Mouse (Mus musculus): ENCODE results near the gene Dlx1.

The Dlx1 gene

DNA sequence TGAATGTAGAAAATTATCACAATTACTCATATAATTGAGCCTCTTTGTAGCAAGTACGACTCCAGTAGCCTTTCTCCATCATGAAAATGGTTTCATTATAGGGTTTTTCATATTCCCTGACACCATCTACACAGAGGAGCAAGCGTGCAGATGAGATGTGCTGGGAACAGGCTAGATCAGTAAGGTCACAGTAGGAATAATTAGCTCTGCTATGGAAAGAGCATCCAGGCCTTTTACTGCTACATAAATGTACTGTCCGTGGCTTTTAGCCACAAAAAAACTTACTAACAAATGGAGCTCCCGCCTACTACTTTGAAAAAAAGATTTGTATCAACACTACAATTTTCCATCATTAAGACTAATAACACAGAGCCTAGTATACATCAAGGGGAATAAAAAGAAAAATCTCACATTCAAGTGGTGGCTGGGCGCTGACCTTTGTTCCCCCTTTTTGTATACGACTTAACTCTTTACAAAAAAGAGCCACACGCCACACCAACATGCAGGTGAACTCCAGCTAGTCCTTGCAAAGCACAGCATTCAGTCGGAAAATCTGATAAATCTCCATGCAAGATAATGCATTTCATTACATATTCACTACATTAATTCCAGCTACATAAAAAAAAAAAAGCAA lies 10.3 kb upstream of the Dlx1 start:
- H3K36me3 ChIP-seq (ENCODE audit: control insufficient read depth, insufficient read depth, low read length, poor library complexity, severe bottlenecking), result no peaks in the 10 kb centered on the region
- no peaks in the 10 kb centered on the region for H3K27me3 ChIP-seq (ENCODE audit: control insufficient read depth, insufficient read depth, low read length, poor library complexity, severe bottlenecking)
- DNase-seq (ENCODE audit: low read depth, low spot score), result no peak

DNA sequence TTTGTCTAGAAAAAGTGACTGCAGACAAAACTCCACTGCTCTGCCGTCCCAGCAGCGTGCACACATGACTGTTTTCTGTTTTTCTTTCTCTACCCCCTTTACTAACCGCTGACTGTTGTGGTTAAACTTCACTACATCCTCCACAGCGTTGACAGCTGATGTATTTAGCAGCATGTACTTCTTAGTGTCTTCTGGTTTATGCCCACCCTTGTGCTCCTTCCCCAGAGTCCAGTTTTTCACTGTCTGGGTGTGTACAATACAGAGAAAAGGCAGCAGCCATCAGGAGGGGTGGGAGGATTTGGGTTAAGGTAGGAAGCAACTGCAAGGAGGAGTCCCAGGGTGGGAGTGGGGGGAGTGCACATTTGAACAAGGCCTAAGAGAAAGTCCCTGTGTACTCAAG lies 5.0 kb upstream of the Dlx1 start:
- Histone ChIP-seq H3K36me3 (ENCODE audit: control insufficient read depth, insufficient read depth, low read length, poor library complexity, severe bottlenecking) (no peaks in the 10 kb centered on the region), H3K27me3 (ENCODE audit: control insufficient read depth, insufficient read depth, low read length, poor library complexity, severe bottlenecking) (peaks cover 2% of the 10 kb centered on the region; the same call in 1 of the 2 replicates)
- no peak for DNase-seq (ENCODE audit: low read depth, low spot score)

- Histone ChIP-seq H3K27me3 (ENCODE audit: control insufficient read depth, insufficient read depth, low read length, poor library complexity, severe bottlenecking) (peaks cover 2% of the 10 kb centered on the region; the same call in 1 of the 2 replicates), H3K36me3 (ENCODE audit: control insufficient read depth, insufficient read depth, low read length, poor library complexity, severe bottlenecking) (no peaks in the 10 kb centered on the region)
- no peak for DNase-seq (ENCODE audit: low read depth, low spot score)
Measured at GRCm38 (mm10) chr2:71523431-71523830, 4.5 kb upstream of the Dlx1 start.

DNA sequence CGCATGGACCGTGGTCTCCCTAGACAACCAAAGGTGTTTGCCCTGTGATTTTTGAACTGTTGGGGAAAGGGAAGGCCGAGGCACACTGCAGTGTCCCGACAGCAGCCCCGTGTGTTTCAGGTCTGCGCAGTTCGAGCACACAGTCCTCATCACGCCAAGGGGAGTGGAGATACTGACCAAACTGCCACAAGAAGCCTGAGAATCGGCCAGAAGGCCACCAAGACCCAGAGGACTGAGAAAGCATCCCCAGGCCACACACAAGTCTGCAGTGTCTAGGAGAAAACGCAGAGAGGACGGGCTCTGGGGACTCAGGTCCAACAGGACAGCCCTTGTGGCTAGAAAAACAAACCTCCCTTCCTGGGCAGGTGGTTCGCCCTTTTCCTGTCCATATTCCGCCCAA lies 3.1 kb upstream of the Dlx1 start:
- Histone ChIP-seq H3K36me3 (ENCODE audit: control insufficient read depth, insufficient read depth, low read length, poor library complexity, severe bottlenecking) (no peaks in the 10 kb centered on the region), H3K27me3 (ENCODE audit: control insufficient read depth, insufficient read depth, low read length, poor library complexity, severe bottlenecking) (peaks cover 6% of the 10 kb centered on the region)
- no peak for DNase-seq (ENCODE audit: low read depth, low spot score)

- DNase-seq (ENCODE audit: low read depth, low spot score), result no peak
- Histone ChIP-seq H3K36me3 (ENCODE audit: control insufficient read depth, insufficient read depth, low read length, poor library complexity, severe bottlenecking) (no peaks in the 10 kb centered on the region), H3K27me3 (ENCODE audit: control insufficient read depth, insufficient read depth, low read length, poor library complexity, severe bottlenecking) (peaks cover 6% of the 10 kb centered on the region)
Measured at GRCm38 (mm10) chr2:71526595-71527322, 1.2 kb upstream of the Dlx1 start.

DNA sequence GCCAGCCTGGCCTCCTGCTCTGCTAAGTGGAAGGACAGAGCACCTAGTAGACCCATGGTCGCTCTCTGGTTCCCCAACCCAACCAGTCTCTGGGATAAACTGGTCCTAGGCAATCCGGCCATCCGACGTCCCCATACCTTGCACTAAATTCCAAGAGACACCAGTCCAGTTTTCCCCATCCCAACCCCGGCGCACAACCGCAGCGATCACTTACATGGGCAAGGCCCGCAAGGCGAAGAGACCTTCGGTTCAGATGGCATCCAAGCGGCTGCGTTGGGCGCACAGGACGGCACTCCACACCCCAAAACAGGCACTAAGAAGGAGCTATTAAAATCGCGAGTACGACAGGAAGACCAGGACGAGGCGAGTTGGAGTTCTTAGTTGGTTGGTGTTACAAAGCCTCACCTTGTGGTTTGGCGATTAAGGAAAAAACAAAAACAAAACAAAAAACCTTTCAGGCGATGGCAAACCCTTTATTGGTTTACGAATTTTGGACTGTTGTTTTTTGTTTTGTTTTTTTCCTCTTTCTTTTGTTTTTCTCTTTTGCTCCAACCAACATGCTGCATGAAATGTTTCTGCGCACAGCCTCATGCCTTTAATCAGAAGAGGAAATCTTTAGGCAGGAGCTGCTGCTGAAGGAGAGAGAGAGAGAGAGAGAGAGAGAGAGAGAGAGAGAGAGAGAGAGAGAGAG lies 445 bp upstream of the Dlx1 start:
- DNase-seq (ENCODE audit: low read depth, low spot score), result no peak
- no peaks in the 10 kb centered on the region for H3K36me3 ChIP-seq (ENCODE audit: control insufficient read depth, insufficient read depth, low read length, poor library complexity, severe bottlenecking)
- H3K27me3 ChIP-seq (ENCODE audit: control insufficient read depth, insufficient read depth, low read length, poor library complexity, severe bottlenecking), result peaks cover 6% of the 10 kb centered on the region

DNA sequence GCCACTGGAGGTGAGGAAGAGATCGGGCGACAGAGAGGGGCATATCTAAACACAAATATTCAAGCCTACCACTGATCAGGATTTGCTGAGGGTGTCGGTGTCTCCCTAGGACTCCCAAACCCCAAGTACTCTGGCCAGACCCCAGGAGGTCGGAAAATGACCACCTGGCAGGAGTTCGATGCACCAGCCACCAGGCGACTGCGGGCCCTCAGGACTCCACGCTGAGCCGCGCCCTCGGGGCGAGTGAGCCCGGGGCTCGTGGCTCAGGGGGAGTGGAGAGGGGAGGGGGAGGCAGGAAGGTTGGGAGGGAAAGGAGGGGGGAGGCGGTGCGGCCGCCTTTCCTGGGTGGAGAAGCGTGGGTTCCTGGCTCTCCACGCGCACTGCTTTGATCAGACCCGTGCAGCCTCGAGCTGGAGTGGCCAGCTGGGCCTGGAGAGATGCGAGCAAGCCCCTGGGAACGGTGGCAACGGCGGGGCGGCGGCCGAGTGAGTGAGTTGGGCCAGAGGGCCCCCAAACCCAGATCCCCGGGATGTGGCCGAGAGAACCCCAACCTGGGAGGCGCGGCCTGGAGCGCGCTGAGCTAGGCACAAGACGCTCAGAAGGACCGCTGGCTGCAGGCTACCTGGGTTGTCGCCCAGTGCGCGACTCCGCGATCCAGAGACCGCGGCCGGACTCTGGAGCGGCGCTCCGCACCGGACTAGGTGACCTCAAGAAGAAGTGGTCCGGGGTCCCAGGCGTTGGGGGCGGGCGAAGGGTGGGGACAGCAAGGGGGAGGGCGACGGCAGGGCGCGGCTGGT lies 999 bp downstream of the Dlx1 start:
- Histone ChIP-seq H3K36me3 (ENCODE audit: control insufficient read depth, insufficient read depth, low read length, poor library complexity, severe bottlenecking) (no peaks in the 10 kb centered on the region), H3K27me3 (ENCODE audit: control insufficient read depth, insufficient read depth, low read length, poor library complexity, severe bottlenecking) (peaks cover 6% of the 10 kb centered on the region)
- DNase-seq (ENCODE audit: low read depth, low spot score), result no peak

- H3K36me3 ChIP-seq (ENCODE audit: control insufficient read depth, insufficient read depth, low read length, poor library complexity, severe bottlenecking), result no peaks in the 10 kb centered on the region
- peaks cover 6% of the 10 kb centered on the region for H3K27me3 ChIP-seq (ENCODE audit: control insufficient read depth, insufficient read depth, low read length, poor library complexity, severe bottlenecking)
- DNase-seq (ENCODE audit: low read depth, low spot score), result peak; percentile 55
Measured at GRCm38 (mm10) chr2:71529511-71530351, 1.8 kb downstream of the Dlx1 start.

GRCm38 (mm10) chr2:71530391-71531123 lies 2.6 kb downstream of the Dlx1 start:
- Histone ChIP-seq H3K27me3 (ENCODE audit: control insufficient read depth, insufficient read depth, low read length, poor library complexity, severe bottlenecking) (peaks cover 6% of the 10 kb centered on the region), H3K36me3 (ENCODE audit: control insufficient read depth, insufficient read depth, low read length, poor library complexity, severe bottlenecking) (no peaks in the 10 kb centered on the region)
- DNase-seq (ENCODE audit: low read depth, low spot score), result no peak

GRCm38 (mm10) chr2:71531124-71531590 lies 3.2 kb downstream of the Dlx1 start:
- no peak for DNase-seq (ENCODE audit: low read depth, low spot score)
- peaks cover 6% of the 10 kb centered on the region; the same call in 1 of the 2 replicates for H3K27me3 ChIP-seq (ENCODE audit: control insufficient read depth, insufficient read depth, low read length, poor library complexity, severe bottlenecking)
- H3K36me3 ChIP-seq (ENCODE audit: control insufficient read depth, insufficient read depth, low read length, poor library complexity, severe bottlenecking), result no peaks in the 10 kb centered on the region

DNA sequence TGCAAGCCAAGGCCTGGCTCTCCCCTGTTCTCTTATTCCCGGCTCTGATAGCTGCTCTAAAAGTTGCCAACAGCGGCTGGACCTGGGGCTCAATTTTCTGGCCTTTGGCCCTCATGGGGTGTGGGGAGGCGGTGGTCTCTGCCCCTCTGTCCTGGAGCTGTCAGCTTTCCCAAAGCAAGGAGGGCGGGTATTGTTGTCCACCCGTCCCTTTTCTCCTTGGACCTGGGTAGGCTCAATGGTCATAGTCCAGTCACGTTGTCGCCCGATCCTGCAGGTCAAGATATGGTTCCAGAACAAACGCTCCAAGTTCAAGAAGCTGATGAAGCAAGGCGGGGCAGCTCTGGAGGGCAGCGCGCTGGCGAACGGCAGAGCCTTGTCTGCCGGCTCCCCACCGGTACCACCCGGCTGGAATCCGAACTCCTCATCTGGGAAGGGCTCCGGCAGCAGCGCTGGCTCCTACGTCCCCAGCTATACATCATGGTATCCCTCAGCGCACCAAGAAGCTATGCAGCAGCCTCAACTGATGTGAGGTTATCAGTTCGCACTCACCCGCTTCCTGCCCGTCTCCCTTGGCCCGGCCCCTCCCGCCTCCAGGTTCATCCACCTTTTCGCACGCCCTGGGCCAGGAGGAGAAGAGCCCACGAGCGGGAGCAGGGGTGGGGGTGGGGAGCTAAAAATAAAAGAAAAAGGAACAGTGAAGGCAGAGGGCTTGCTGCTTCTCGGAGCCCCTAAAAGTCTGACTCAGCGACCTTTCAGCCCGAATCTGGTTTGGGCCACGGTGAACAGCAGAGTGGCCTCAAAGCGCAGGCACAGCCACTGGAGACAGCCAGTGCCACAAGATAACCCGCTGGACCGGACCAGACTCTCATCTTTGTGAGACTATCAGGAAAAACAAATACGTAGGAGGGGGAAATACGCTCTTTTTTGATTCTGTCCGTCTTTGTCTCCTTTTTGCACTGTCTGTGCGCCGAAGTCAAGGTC lies 4.4 kb downstream of the Dlx1 start:
- Histone ChIP-seq H3K27me3 (ENCODE audit: control insufficient read depth, insufficient read depth, low read length, poor library complexity, severe bottlenecking) (peaks cover 4% of the 10 kb centered on the region; the same call in 1 of the 2 replicates), H3K36me3 (ENCODE audit: control insufficient read depth, insufficient read depth, low read length, poor library complexity, severe bottlenecking) (no peaks in the 10 kb centered on the region)
- DNase-seq (ENCODE audit: low read depth, low spot score), result no peak

- Histone ChIP-seq H3K36me3 (ENCODE audit: control insufficient read depth, insufficient read depth, low read length, poor library complexity, severe bottlenecking) (no peaks in the 10 kb centered on the region), H3K27me3 (ENCODE audit: control insufficient read depth, insufficient read depth, low read length, poor library complexity, severe bottlenecking) (peaks cover 4% of the 10 kb centered on the region; the same call in 1 of the 2 replicates)
- DNase-seq (ENCODE audit: low read depth, low spot score), result no peak
Measured at GRCm38 (mm10) chr2:71533094-71533493, 5.2 kb downstream of the Dlx1 start.
